Mouse (Mus musculus) thymus, postnatal 36 days (tissue): ENCODE measurements around the gene Cdc37l1.

Experiments used
- DNase-seq, 2 experiments: peaks; one replicate each; pipeline ENCODE4 v3.0.0; 2022; ENCODE audit warnings: mixed read lengths in 2 of 2

Gene Cdc37l1

DNA sequence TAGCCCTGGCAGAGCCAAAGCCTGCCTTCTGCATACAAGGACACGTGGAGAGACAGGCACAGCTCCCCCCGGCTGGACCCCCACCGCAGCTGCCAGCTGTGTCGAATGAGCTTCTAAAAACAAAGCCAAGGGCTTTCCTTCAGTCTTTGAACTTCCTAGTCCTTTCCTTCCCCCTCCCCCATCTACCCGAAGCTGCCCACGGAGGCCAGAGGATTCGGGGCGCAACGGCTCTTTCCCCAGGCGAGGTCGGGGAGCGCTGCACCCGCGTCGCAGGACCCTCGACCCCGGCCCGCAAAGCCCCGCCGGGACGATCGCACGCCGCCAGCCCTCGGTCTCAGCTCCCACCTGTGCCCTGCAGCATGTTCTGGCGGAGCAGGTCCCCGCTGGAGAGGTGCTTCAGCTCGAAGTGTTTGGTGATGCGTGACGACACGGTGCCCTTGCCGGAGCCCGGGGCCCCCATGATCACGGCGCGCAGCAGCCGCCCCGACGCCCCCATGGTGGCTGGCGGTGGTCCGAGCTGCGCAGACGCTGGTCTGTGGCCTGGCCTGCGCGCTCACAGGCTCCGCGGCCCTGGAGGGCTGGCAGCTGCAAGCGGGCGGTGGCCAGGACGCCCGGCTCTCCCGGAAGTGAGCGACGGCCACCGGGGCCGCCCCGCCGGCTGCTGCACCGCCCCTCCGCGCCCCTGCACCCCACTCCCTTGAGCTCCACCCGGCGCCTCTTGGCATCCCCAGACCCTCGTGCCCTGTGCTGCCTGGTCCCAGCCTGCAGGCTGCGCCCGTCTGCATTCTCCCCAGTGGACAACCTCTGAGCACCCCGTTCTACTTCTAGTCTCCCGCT lies 57.4 kb downstream of the Cdc37l1 start, which contains the start of gene Ak3:
TSS of gene Ak3 (minus strand) at position 628 of the 837 bp plus-strand sequence.
- peak; percentile 82 to 87 for DNase-seq

DNA sequence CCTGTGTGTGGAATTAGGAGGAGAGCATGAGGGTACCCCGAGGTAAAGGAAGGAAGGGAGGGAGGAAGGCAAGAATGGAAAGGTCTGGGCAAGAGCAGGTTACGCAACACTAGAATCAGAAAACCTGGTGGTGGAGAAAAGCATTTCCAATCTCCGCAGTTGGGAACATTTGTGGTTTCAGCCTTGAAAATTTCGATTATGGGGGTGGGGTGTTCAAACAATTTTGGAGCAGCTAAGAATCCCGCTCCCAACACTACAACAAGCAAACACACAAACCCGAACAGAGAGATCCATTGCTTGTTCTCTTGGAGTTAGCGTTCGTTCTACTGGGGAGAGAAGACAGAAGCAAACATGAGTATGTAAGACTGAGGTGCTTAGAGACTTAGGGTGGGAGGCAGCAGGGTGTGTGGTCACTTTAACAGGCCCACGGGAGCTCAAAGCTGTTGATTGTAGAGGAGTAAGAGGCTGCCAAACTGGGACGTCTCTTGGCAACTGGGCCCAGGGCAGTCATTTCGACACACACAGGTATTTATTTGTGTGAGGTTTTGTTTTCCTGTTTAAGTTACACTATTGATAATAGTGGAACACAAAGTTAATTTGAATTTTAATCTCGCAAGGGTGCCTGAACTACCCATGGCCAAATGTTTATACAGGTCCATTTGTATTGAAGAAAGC lies 59.4 kb downstream of the Cdc37l1 start:
- DNase-seq: no peak

DNA sequence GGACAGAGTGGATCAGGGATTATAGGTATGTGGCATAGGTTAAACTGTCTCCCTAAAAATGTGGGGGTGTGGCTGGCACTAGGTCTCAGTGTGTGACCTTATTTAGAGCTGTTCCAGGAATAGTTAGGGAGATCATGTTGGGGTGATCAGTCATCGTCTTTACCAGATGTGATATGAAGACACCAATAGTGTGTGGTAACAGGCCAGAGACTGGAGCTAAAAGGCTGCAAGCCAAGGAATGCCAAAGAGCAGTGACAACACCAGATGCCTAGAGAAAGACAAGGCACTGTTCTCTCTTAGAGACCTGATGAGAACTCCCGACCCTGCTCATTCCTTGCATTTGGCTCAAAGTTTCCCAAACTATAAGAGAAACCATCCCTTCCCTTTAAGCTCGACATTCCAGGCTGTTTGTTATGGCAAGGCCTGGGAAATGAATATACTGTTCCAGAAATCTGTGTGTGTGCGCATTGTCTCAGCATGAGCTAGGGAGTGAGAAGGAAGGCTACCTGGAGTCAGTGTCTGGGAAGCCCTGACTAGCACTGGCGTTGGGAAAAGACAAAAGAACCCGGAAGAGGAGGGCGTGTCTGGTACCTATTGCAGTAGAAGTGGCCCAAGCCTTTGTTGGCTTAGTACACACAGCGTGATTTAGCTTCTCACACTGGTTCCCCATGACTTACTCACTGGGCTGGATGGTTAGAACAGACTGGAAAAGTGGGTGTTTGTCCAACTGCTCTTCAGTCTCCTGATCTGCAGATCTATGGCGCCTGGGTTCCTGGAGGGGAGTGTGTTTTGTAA lies 60.2 kb downstream of the Cdc37l1 start:
- no peak for DNase-seq

DNA sequence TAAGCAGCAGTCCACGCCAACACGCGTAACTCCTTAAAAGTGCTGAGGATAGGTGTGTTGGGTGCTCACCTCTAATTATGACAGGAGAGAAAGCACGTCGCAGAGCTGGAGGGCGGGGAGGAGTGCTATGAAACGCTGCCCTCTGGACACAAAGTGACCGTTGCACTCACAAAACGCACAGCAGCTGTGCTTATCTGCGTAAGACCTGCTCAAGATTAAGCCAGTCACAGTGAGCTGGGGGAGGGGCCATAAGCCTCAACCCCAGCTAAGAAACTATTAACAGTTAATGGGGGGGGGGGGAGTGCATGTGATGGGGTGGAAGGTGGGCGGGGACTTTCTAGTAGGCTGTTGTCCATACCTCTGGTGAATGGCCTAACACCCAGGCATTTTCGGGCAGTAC lies 62.6 kb downstream of the Cdc37l1 start:
- DNase-seq: no peak

DNA sequence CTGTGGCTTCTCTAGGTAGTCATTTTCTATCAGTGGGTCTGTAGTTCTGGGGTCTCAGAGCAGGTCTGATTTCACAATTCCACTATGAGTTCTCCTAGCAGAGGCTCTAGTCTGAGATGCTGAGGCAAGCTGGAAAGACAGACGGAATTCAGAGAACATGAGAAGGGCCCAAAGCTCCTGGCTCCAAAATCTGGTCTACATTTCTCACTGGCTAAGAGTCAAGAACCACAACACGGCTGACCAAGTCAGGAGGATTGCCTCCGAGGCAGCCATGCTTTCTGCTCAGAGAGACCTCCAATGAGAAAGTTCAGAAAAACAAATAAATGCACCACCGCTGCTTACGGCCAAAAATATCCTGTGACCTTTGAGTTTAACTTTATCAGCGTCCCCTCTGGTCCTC lies 64.4 kb downstream of the Cdc37l1 start:
- DNase-seq: no peak

DNA sequence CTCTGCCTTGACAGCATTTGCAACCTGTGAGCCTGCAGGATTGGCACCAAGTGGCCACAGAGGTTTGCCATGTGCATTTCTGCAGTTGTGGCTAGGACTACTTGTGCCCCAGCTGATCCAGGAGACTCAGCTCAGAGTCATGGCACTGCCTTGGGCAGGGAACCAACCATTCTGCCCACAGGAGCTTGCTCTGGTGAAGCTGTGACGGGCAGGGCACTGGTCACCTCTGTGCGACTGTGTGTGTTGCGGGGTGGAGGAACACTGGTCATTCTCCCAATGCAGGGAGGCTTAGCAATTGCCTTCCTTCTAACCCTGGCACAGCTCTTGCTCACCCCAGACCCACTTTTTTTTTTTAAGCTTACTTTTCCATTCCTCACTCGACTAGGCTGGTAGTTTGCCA lies 65.3 kb downstream of the Cdc37l1 start:
- no peak for DNase-seq

DNA sequence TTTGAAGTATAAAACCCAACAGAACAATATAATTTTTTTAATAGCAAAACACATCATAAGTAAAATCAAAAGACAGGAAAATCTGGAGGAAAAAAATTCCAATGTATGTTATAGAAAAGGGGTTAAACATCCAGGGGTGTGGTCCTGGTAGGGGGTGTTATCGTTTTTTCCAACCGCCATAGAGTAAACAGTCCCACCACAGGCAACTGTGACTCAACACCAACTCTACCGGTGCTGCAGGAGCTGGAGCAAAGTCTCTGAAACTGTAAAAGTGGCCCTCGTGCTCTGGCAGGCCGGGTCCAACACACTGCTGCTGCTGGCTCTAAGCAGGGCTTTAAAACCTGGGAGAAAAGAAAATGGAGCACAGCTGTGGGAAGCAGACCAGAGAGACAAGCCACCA lies 68.6 kb downstream of the Cdc37l1 start:
- no peak for DNase-seq

DNA sequence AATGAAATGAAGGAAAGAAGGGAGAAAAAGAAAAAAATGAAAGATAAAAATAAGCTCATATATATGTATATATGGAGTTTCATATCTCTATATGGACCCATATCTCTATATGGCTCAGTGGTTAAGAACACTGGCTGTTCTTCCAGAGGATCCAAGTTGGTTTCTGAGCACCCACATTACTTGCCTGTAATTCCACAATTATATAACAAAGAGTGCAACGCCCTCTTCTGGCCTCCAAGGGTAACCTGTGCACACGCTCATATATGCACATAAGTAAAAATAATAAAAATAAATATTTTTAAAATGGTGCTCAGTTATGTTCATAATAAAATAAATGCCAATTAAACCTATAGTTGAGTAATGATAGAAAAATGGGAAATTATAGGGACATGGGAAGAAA lies 69.5 kb downstream of the Cdc37l1 start:
- no peak for DNase-seq

DNA sequence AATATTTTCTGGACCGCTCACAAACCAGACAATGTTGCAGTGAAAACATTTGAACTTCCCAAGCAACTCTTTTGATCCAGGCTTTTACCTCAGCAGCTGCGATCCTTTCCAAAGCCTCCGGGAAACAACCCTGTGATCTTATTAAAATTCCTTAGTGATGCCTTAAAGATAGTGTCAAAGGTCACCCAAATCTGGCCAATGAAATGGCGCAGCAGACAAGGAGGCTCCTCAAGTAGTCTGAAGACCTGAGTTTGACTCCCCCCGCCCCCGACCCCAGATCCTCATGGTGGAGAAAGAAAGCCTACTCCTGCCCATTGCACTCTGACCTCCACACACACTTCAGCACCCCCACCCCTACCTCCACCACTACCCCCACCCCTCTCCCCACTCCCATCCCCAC lies 70.1 kb downstream of the Cdc37l1 start:
- no peak for DNase-seq

DNA sequence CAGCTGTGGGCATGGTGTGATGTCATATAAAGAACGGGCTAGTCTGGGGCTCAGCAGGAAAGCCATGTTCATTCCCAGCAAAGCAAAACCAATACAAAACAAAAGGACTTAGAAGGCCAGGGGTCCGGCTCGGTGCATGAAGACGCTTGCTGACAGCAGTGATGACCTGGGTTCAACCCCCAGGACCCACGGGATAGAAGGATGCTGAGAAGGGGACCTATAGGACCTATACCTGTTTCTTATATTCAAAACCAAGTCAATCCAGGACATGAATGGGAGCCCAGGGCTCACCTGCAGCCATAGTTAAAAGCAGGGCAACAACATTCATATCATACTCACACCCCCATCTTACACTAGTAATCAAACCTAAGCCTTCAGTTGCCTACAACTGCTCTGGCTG lies 72.9 kb downstream of the Cdc37l1 start:
- DNase-seq: no peak

DNA sequence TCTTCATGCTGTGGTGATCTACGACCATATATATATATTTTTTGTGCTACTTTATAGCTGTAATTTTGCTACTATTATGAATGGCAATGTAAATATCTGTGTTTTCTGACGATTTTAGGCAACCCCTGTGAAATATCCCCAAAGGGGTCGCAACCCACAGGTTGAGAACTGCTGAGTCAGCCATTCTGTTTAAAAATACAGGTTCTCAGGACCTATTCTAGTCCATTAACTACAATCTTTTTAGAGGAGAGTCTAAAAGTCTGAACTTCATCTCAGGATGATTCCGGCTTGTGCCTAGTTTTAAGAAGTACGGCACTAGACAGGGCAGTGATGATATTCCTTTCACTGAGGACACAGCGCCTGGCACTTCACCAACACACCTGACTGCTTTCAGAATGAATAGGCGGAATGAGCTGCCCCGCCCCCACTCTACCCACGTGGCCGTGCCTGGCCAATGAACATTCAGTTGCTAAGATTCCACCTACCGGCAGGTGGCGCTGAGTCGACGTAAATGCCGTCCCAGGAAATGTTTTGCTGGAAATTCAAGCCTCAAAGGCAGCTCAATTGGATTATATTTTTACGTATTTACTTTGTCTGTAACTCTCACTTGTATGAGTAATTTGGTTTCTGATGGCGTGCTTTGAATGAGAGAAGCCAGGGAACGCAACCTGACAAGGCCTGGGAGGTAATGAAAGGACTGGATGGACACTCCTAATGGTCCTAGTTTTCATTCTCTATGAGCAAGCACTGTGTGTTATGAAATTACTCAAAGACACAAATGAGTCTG lies 73.6 kb downstream of the Cdc37l1 start:
- peak; percentile 90 to 93 for DNase-seq

DNA sequence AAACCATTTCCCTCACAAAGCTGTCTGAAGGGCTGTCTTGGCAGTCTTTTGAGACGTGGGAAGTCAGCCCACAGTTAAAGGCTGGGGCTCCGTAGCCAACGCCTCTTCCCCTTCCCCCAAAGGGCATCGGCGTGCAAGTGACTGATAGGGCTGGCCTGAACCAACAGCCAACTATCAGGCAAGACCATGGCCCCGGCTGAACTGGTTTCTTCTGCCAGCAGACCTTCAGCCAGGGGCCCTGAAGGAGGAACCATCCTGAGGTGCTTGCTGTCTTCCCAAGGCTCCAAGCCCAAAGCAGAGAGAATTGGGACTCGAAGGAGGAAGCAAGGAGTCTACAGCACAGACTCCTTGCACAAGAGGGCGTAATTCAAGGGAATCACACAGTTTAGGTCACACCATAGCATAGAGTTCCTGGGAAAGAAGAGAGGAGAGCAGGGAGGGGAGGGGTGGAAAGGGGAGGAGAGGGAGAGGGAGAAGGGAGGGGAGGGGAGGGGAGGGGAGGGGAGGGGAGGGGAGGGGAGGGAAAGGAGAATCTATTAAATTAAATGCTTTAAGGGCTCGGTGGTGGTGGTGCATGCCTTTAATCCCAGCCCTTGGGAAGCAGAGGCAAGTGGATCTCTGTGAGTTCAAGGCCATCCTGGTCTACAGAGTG lies 74.4 kb downstream of the Cdc37l1 start:
- DNase-seq: peak; percentile 29 to 32

DNA sequence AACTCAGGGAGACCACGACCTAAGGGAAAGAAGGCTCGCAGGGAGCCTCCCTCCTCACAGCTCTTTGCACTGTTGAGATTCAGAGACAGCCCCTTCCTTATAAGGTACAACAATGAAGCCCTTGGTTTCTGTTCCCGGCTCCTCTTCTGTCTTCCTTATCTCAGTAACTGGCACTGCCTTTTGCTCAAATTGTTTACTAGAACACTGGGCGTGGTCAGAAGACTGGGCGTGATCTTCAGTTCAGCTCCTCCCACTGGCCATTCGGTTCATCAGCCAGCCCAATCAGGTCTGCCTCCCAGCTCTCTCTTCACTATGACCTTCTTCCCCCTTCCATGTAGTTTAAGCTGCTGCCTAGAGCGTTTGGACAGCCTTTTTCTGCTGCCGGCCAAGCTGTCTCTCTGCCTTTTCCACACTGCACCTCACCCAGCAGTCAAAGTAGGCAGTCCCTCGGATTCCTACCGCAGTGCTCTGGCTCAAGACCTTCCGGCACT lies 76.9 kb downstream of the Cdc37l1 start:
- DNase-seq: peak; percentile 68 to 74

DNA sequence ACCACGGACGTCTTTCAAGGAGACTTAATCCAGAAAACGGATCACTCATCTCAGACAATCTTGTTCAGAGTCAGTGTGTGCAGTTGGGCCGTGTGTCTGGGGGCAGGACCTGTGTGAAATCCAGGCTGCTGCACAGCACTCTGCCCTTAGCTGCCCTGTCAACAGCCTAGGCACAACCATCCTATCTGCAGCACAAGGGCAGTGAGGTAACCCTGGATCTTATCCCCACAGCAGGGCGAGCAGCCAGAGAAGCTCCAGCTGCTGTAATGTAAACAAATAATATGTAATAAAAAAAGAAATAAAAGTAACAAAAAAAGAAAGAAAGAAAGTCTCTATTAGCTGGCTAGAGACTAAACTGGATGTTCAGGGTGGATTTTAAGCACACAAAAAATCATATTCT lies 79.0 kb downstream of the Cdc37l1 start:
- no peak for DNase-seq

DNA sequence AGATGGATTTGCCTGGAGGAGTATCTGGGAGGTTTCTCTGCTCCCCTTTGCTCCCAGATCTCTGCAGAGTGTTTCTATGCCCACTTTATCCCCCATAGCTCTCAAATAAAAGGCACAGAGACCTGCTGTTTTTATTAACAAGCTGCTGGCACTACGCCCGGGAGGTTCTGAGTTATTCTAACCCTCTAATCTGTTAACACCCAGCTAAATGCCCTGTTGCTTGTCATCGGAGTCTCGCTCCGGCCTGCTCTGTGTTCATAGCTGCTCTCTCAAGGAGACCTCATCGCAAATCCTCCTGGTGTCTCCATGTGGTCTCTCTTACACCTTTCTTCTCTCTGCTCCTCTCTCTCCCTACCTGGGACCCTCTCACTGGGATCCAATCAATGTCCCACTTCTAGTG lies 84.7 kb downstream of the Cdc37l1 start:
- no peak for DNase-seq
